Mouse (Mus musculus) embryonic facial prominence, embryonic 11.5 days (tissue): Measurements from ENCODE around the gene Pgd. TPM values are rescaled to one million over a fixed set of nuclear protein-coding genes. Genes with fewer than 3 reads are reported as not detected.

Experiments
- ATAC-seq: fragments of 200-750 bp; cut with Nextera tagmentation; replicated peaks from 2 replicates; pipeline ENCODE4 v1.8.0; 2017; ENCODE audit warnings: low read depth; ENCODE audit not compliant: insufficient number of reproducible peaks, low FRiP score, low TSS enrichment
- DNase-seq: peaks from one replicate; pipeline ENCODE4 v3.0.0-alpha.2; 2015; ENCODE audit warnings: low spot score
- H3K27ac ChIP-seq: fragments of 300-500 bp; sonication (generic); replicated peaks from 2 replicates; pipeline ENCODE4 v1.5.1; 2014; ENCODE audit warnings: mild to moderate bottlenecking, low read depth, low read length, control low read depth
- H3K27me3 ChIP-seq: fragments of 300-500 bp; sonication (generic); 2 replicates; pipeline ENCODE4 v1.6.1; 2014; ENCODE audit warnings: mild to moderate bottlenecking, low read length, moderate library complexity, mixed read lengths; ENCODE audit not compliant: control insufficient read depth, insufficient read depth
- H3K36me3 ChIP-seq: fragments of 300-500 bp; sonication (generic); replicated peaks from 2 replicates; pipeline ENCODE4 v1.6.1; 2014; ENCODE audit warnings: low read depth, mild to moderate bottlenecking, low read length, moderate library complexity, mixed read lengths; ENCODE audit not compliant: control insufficient read depth, insufficient read depth
- H3K4me1 ChIP-seq: fragments of 300-500 bp; sonication (generic); 2 replicates; pipeline ENCODE4 v1.6.1; 2014; ENCODE audit warnings: low read length, mixed read lengths; ENCODE audit not compliant: control insufficient read depth, insufficient read depth
- H3K4me2 ChIP-seq: fragments of 300-500 bp; sonication (generic); 2 replicates; pipeline ENCODE4 v1.6.1; 2014; ENCODE audit warnings: low read depth, mild to moderate bottlenecking, control low read depth, low read length, moderate library complexity
- H3K4me3 ChIP-seq: fragments of 300-500 bp; sonication (generic); 2 replicates; pipeline ENCODE4 v1.5.1; 2014; ENCODE audit warnings: low read depth, low read length, control low read depth
- H3K9ac ChIP-seq: fragments of 300-500 bp; sonication (generic); replicated peaks from 2 replicates; pipeline ENCODE4 v1.6.1; 2014; ENCODE audit warnings: mild to moderate bottlenecking, control low read depth, low read length
- H3K9me3 ChIP-seq: fragments of 300-500 bp; sonication (generic); replicated peaks from 2 replicates; pipeline ENCODE4 v1.6.1; 2016; ENCODE audit warnings: mild to moderate bottlenecking, low read length, inconsistent platforms, mixed read lengths; ENCODE audit not compliant: control insufficient read depth
- WGBS: fragments of 180-500 bp; shearing (Covaris S2); extraction: QIAGEN DNeasy Blood & Tissue Kit; methylation state at CpG from one replicate; pipeline ENCODE4 v1.1.7; 2014; 5-methylcytosine and 5-hydroxymethylcytosine counted together
- polyA plus RNA-seq: library from polyadenylated mRNA; unstranded; fragments of >200 nt; fragmentation: Nextera tagmentation; extraction: Ambion mirVana; gene quantifications from 2 replicates; pipeline ENCODE4 v1.2.1, GENCODE M21; 2014

Pgd gene
- polyA plus RNA-seq, 1 experiment from 2014 or later: 44.5 TPM

DNA sequence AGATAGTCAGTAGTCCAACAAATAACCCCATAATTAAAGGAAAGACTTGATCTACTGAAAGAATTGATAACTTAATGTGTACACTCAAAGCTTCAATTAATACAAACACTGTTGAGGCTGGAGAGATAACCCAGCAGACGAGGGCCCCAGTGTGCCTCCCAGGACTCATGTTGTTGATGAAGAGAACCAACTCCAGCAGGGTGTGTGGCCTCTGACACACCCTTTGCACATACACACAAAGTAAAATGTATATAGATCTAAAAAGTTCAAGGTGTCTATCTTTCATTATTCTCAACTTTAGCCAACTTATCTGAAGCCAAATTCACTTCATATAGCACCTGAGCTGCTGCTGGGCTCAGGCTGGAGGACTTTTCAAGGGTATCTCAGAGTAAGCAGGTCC lies 30.6 kb upstream of the Pgd start:
- Histone ChIP-seq H3K9ac (no peak overlapping the region), H3K4me3 (no peak overlapping the region), H3K4me1 (no peaks in the 10 kb centered on the region), H3K27ac (no peak overlapping the region), H3K36me3 (peaks cover 4% of the 10 kb centered on the region), H3K27me3 (no peaks in the 10 kb centered on the region), H3K9me3 (no peaks in the 10 kb centered on the region), H3K4me2 (no peak overlapping the region)
- no peak for ATAC-seq
- DNase-seq: no peak
- WGBS: 94% methylated on average over 1 of the region's 1 CpGs

DNA sequence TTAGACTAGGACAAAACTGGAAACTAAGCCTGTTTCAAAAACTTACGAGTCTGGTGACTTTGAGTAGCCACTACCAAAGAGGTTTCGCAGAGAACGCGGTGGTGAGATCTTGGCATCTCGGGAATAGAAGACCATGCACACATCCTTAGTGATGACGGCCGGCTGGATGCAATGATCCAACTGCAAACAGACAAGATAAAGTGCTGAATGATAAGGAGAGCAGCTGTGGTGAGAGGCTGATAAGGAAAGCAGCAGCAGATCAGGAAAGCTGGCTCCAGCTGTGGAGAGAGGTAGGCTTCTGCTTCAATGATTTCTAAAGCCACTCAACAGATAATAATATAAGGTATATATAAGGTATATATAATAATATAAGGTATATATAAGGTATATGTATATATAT lies 24.5 kb upstream of the Pgd start:
- Histone ChIP-seq H3K4me1 (no peaks in the 10 kb centered on the region), H3K4me2 (no peak overlapping the region), H3K9ac (no peak overlapping the region), H3K4me3 (no peak overlapping the region), H3K9me3 (no peaks in the 10 kb centered on the region), H3K36me3 (peaks cover 4% of the 10 kb centered on the region), H3K27me3 (no peaks in the 10 kb centered on the region), H3K27ac (no peak overlapping the region)
- WGBS: 94% methylated on average over 7 of the region's 7 CpGs
- DNase-seq (no peak), ATAC-seq (no peak)

DNA sequence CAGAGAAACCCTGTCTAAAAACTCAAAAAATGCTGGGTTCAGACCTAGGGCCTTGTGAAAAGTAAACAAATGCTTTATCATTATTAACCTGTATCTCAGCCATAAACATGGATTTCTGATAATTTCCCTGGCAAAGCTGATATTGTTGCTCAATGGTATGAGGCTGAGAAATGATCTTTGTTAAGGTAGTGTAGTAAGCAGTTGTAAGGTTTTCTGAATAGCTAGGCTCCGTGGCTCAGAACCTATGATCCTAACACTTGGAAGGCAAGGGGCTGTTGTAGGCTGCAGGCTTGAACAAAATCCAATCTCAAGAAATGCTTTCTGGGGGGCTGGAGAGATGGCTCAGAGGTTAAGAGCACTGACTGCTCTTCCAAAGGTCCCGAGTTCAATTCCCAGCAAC lies 22.0 kb upstream of the Pgd start:
- Histone ChIP-seq H3K4me2 (no peak overlapping the region), H3K4me3 (no peak overlapping the region), H3K27ac (no peak overlapping the region), H3K9ac (no peak overlapping the region), H3K9me3 (no peaks in the 10 kb centered on the region), H3K27me3 (no peaks in the 10 kb centered on the region), H3K36me3 (peaks cover 7% of the 10 kb centered on the region), H3K4me1 (no peaks in the 10 kb centered on the region)
- WGBS: 96% methylated on average over 2 of the region's 2 CpGs
- no peak for ATAC-seq
- DNase-seq: no peak

DNA sequence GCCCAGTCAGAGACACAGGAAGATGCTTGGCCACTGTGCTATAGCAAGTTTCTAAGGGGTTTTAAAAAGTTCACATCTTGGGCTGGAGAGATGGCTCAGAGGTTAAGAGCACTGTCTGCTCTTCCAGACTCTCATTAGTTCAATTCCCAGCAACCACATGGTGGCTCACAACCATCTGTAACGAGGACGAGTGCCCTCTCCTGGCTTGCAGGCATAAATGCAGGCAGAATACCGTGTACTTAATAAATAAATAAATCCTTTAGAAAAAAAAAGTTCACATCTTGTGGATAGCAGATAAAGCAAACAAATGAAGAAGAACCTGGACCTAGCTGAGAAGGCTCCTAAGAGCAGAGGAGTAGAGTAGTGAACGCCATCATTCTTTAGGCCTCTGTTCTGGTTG lies 16.2 kb upstream of the Pgd start:
- H3K4me3 ChIP-seq: no peak overlapping the region
- no peak for ATAC-seq
- H3K9ac ChIP-seq: no peak overlapping the region
- WGBS: 52% methylated on average over 4 of the region's 4 CpGs
- H3K36me3 ChIP-seq: peaks cover 6% of the 10 kb centered on the region
- H3K27ac ChIP-seq: no peak overlapping the region
- H3K4me1 ChIP-seq: no peaks in the 10 kb centered on the region
- H3K4me2 ChIP-seq: no peak overlapping the region
- DNase-seq: no peak
- no peaks in the 10 kb centered on the region for H3K27me3 ChIP-seq
- no peaks in the 10 kb centered on the region for H3K9me3 ChIP-seq

DNA sequence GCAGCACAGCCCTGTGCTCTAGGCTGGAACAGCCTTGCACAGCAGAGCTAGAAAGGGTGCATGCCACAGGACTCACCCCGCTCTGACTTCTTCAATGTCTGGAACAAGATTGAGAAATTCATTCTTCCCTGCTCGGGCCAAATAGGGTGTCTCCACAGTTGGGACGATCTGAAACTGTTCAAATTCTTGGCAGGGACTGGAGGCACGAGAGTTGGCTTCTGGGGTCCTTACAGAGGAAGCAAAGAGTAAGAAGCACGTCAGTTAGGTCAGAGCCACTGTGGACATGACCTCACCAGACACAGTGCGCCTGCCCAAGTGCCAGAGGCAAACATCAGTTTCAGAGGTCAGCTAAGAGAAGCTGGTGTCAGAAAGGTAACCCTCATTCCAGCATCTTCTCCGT lies 15.6 kb upstream of the Pgd start:
- DNase-seq (no peak), ATAC-seq (no peak)
- Histone ChIP-seq H3K4me1 (no peaks in the 10 kb centered on the region), H3K9ac (no peak overlapping the region), H3K9me3 (no peaks in the 10 kb centered on the region), H3K27me3 (no peaks in the 10 kb centered on the region), H3K27ac (no peak overlapping the region), H3K4me2 (no peak overlapping the region), H3K36me3 (peaks cover 6% of the 10 kb centered on the region), H3K4me3 (no peak overlapping the region)
- WGBS: 84% methylated on average over 7 of the region's 7 CpGs

DNA sequence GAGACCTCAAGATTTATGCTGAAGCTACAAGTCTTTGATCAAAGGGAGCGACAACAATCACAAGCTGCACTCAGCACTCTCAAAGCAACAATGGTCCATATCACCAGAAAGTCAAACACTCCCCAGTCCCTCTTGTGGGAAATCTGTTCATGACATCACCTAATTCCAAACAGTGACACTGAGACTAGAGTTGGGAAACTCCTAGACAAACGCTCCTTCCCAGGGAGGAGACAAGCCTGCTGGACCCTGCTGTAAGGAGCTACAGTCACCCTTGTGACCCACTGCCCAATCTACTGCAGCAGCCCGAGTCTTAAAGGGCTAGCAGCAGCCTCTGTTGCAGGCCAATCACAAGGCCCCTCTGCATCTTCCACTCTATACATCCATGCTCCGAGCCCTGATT lies 13.0 kb upstream of the Pgd start:
- H3K36me3 ChIP-seq: peaks cover 6% of the 10 kb centered on the region
- WGBS: 55% methylated on average over 4 of the region's 4 CpGs
- no peak overlapping the region for H3K4me2 ChIP-seq
- no peaks in the 10 kb centered on the region for H3K4me1 ChIP-seq
- no peak overlapping the region for H3K27ac ChIP-seq
- no peak overlapping the region for H3K9ac ChIP-seq
- ATAC-seq: no peak
- H3K4me3 ChIP-seq: no peak overlapping the region
- H3K9me3 ChIP-seq: no peaks in the 10 kb centered on the region
- no peaks in the 10 kb centered on the region for H3K27me3 ChIP-seq
- DNase-seq: no peak

DNA sequence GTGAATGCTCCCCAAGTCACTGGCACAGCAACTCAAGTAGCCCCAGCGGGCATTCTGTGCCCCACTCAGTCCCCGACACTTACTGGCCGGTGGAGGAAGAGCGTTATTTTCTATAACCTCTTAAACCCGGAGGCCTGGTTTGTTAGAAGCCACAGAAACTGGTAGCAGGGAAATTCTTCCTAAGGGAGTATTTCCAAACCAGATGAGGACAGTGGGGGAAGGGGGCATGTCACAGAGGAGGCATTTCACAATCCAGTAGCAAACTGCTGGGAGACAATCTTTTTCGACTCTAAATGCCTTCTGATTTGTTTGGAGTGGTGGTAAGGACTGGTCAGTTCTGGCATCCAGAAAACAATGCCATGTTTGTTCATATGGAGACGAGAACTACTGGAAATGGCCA lies 12.6 kb upstream of the Pgd start:
- 63% methylated on average over 7 of the region's 7 CpGs for WGBS
- no peak for DNase-seq
- Histone ChIP-seq H3K4me3 (no peak overlapping the region), H3K9me3 (no peaks in the 10 kb centered on the region), H3K27ac (no peak overlapping the region), H3K9ac (0 out of 2 replicates have a peak overlapping the region, but pooled peaks have one; percentile 1), H3K27me3 (no peaks in the 10 kb centered on the region), H3K4me2 (no peak overlapping the region), H3K4me1 (no peaks in the 10 kb centered on the region), H3K36me3 (peaks cover 6% of the 10 kb centered on the region)
- ATAC-seq: no peak

DNA sequence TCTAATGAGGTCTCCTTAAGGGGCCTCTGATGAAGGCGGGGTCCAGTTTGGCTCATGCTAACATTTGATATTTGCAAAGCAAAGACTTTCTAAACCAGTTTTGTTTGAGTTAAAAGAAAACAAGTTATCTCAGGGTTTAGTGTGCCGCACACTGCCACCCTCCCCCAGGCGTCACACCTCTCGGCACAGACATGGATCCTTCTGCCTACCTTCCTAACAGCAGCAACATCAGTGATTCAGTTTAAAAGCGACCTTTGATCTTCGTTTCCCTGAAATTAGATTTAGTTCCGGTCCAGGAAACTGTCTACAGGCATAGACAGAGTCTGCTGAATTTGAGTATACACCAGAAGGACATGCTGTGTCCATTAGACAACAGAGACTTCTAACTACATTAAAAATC lies 11.8 kb upstream of the Pgd start:
- no peak overlapping the region for H3K9ac ChIP-seq

More for the DNA sequence above, 11.8 kb upstream of the Pgd start:
- H3K4me3 ChIP-seq: no peak overlapping the region
- H3K4me1 ChIP-seq: no peaks in the 10 kb centered on the region
- H3K9me3 ChIP-seq: no peaks in the 10 kb centered on the region
- no peaks in the 10 kb centered on the region for H3K27me3 ChIP-seq
- peak; percentile 44 for DNase-seq
- peaks cover 3% of the 10 kb centered on the region for H3K36me3 ChIP-seq
- no peak overlapping the region; the same call in 1 of the 2 replicates for H3K27ac ChIP-seq
- 58% methylated on average over 7 of the region's 7 CpGs for WGBS
- ATAC-seq: no peak
- H3K4me2 ChIP-seq: no peak overlapping the region
